Mouse (Mus musculus) heart, adult 11 months (tissue): Measurements from ENCODE around the gene Scly.
A peak's percentile ranks its signal among the peaks of the same experiment; 100 is the strongest.

ENCODE experiments used
- DNase-seq: peaks from one replicate; pipeline ENCODE4 v3.0.0; 2022

The Scly gene

DNA sequence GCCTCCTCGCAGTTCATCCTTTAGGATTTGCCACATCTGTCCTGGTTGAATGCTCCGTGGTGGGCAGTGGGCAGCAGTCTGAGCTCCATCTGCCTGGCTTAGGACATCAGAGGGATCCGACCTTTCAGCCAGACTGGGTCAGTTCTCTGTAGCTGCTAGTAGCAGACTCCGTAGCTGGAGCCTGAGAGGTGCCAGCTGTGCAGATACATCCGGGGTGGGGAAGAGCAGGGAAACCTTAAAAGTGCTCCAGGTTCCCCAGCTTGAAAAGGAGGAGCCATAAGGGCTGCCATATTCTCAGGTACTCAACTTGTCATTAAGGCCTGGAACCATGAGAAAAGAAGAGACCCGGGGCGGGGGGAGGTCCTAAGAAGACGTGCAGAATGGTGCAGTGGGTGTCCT, 67.7 kb downstream of the Scly start:
- no peak for DNase-seq

DNA sequence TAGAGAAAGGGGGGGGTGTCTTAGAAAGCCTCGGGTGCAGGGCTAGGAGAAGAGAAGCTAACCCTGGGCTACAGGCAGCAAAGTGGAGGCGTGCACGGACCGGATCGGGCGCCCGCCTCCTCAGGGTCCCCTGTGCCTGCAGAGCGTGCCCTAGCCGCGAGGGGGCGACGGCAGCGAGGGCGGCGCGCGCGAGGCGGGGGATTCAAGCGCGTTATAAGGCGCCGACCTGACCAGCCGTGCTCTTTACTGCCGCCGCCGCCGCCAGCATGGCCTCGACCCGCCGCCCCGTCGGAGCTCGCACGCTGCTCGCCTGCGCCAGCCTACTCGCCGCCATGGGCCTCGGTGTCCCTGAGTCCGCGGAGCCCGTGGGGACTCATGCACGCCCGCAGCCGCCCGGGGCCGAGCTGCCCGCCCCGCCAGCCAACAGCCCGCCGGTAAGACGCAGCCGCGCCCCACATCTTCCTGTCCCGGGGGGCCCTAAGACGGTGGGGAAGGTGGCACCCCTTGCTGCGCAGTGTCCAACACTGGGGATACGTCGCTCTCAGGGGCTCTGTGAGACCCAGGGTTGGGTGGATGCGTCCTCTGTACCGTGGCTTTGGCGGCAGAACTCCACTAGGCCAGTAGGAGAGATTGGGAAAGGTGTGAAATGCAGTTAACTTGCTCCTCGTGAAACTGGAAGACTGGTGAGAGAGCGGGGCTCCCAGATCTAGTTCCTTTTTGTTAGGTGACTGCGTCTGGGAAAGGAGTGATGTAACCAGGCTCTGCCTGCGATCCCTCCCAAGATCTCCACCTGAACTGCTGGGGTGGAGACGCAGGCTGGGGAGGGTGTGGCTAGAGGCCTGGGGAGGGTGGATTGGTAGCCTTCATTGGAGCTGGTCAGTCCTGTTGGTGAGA, 68.3 kb downstream of the Scly start, which contains the start of gene Erfe:
Gene Erfe, plus strand, starts transcription at position 216 of the 894 bp plus-strand sequence.
- DNase-seq, result peak; percentile 96

DNA sequence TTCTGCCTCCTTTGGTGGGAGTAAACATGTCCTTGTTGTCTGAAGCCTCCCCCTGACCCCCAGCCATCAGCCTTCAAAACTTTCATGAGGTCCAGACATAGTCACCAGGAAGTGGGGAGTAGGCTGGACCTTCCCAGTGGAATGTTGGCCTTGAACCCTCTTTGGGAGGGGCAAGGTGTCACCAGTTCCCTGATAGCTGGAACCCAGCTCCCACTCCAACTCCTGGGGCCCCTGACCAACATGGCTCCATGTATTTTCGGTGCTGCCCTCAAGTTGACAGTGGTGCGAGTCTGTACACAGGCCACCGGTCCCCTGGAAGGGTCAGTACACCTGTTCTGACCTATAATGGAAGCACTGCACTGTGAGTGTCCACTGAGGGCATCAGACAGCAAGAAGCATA, 69.2 kb downstream of the Scly start:
- DNase-seq, result no peak

DNA sequence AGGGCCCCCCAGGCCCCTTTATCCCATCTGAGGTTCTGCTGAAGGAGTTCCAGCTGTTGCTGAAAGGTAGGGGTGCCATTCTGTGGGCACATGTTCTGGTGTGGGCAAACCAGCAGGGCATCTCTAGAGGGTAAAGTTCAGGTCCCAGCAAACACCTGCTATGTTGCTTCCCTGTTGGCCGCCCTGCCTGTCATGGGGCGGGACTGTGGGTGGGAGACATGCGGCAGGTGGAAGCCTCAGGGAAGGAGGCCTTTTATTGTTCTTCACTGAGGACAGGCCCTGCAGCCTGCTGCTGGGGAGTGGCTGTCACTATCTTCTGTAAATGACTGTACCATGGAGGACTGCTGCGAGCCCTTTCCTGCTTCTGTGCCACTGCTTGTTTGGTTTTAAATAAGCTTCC, 71.3 kb downstream of the Scly start:
- no peak for DNase-seq

DNA sequence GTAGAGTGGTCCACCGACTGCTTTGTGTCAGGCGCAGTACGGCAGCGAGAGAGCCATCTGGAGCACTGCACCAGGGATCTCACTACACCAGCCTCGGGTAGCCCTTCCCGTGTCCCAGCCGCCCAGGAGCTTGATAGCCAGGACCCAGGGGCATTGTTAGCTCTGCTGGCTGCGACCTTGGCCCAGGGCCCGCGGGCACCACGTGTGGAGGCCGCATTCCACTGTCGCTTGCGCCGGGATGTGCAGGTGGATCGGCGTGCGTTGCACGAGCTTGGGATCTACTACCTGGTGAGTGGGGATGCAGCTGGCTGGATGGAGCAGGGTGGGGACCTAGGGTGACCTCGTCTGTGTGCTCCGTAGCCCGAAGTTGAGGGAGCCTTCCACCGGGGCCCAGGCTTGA, 71.9 kb downstream of the Scly start:
- no peak for DNase-seq
